Mouse (Mus musculus) liver, embryonic 11.5 days (tissue): ENCODE measurements at regions not wholly inside any gene's neighbourhood (a gene's known extent, or its start where the extent isn't known, plus 50 kb on each side); places are given as distances from the start of the nearest gene placed in this dataset.
A peak's percentile ranks its signal among the peaks of the same experiment; 100 is the strongest.

Source experiments
- ATAC-seq: fragments of 200-750 bp; cut with Nextera tagmentation; replicated peaks from 2 replicates; pipeline ENCODE4 v1.8.0; 2017; ENCODE audit warnings: moderate number of reproducible peaks, mild to moderate bottlenecking, moderate TSS enrichment, moderate library complexity; ENCODE audit not compliant: low FRiP score
- DNase-seq: peaks from one replicate; pipeline ENCODE4 v3.0.0-alpha.2; 2017; ENCODE audit warnings: low spot score
- H3K27ac ChIP-seq: fragments of 300-500 bp; sonication (generic); 2 replicates; pipeline ENCODE4 v1.5.1; 2014; ENCODE audit warnings: mild to moderate bottlenecking, low read depth, low read length, control low read depth
- H3K27me3 ChIP-seq: fragments of 300-500 bp; sonication (generic); replicated peaks from 2 replicates; pipeline ENCODE4 v1.6.1; 2014; ENCODE audit warnings: low read length, mixed read lengths; ENCODE audit not compliant: control insufficient read depth, insufficient read depth
- H3K36me3 ChIP-seq: fragments of 300-500 bp; sonication (generic); 2 replicates; pipeline ENCODE4 v1.6.1; 2014; ENCODE audit warnings: mild to moderate bottlenecking, low read length, moderate library complexity, mixed read lengths; ENCODE audit not compliant: control insufficient read depth, insufficient read depth
- H3K4me1 ChIP-seq: fragments of 300-500 bp; sonication (generic); replicated peaks from 2 replicates; pipeline ENCODE4 v1.6.1; 2014; ENCODE audit warnings: low read length, mixed read lengths; ENCODE audit not compliant: control insufficient read depth, insufficient read depth
- H3K4me2 ChIP-seq: fragments of 300-500 bp; sonication (generic); 2 replicates; pipeline ENCODE4 v1.6.1; 2014; ENCODE audit warnings: mild to moderate bottlenecking, control low read depth, moderate library complexity
- H3K4me3 ChIP-seq: fragments of 300-500 bp; sonication (generic); 2 replicates; pipeline ENCODE4 v1.5.1; 2014; ENCODE audit warnings: low read depth, low read length, control low read depth
- H3K9ac ChIP-seq: fragments of 300-500 bp; sonication (generic); 2 replicates; pipeline ENCODE4 v1.6.1; 2014; ENCODE audit warnings: low read depth, low read length, control low read depth
- H3K9me3 ChIP-seq: fragments of 300-500 bp; sonication (generic); 2 replicates; pipeline ENCODE4 v1.6.1; 2016; ENCODE audit warnings: low read length, inconsistent platforms, mixed read lengths; ENCODE audit not compliant: control insufficient read depth
- WGBS: fragments of 180-500 bp; shearing (Covaris S2); extraction: QIAGEN DNeasy Blood & Tissue Kit; methylation state at CpG from one replicate; pipeline ENCODE4 v1.1.7; 2014; 5-methylcytosine and 5-hydroxymethylcytosine counted together

DNA sequence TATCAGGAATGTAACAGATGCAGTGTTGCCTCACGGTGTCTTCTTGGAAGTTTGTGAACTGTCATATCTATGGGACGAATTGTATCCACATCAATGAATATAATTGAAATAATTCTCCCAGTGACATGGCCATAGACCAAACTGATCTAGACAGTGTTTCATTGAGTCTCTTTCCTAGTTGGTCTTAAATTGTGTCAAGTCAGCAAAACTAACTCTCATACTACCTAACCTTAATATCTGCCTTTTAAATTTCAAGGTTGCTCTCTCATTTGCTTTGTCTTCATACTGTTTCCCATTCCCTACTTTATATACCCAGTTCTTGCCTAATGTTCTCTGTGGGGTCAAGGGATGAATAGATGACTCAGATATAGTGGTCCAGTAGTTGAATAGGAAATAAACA is 397.9 kb upstream of the Gm765 start:
- ATAC-seq, result no peak
- WGBS, result 92% methylated on average over 2 of the region's 2 CpGs
- H3K4me2 ChIP-seq, result no peak overlapping the region

DNA sequence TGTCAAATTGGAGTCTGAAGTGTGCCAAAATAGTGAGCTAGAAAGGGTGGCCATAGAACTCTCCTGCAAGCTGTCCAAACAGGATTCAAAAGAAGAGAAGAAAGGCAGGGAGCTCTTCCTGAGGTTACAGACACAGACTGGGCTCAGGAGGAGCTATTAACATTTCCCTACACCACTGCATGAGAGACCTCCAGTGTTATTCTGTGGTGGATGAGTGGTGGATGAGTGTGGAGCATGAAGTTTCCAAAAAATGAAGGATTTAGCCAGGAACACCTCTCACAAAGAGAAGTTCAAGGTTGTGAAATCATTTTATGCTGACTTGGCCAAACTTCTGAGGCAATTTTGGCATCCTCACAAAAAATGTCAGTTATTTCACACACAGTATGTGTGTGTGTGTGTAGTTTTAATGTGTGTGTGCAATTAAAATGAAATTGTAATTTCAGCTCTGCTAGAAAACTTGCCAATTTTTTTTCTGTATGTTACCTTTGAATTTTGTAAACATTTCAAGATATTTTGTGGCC is 388.5 kb upstream of the Gm765 start:
- H3K27ac ChIP-seq, result no peak overlapping the region
- H3K4me3 ChIP-seq, result no peak overlapping the region
- H3K9me3 ChIP-seq, result no peaks in the 10 kb centered on the region
- ATAC-seq (no peak), DNase-seq (no peak)
- no peak overlapping the region for H3K9ac ChIP-seq
- H3K36me3 ChIP-seq, result no peaks in the 10 kb centered on the region
- H3K27me3 ChIP-seq, result no peaks in the 10 kb centered on the region
- no peak overlapping the region for H3K4me2 ChIP-seq
- H3K4me1 ChIP-seq, result no peaks in the 10 kb centered on the region

More for the DNA sequence above, 397.9 kb upstream of the Gm765 start:
- Histone ChIP-seq H3K9me3 (no peaks in the 10 kb centered on the region), H3K27me3 (no peaks in the 10 kb centered on the region), H3K27ac (no peak overlapping the region), H3K9ac (no peak overlapping the region), H3K4me3 (no peak overlapping the region), H3K4me1 (no peaks in the 10 kb centered on the region), H3K36me3 (no peaks in the 10 kb centered on the region)
- no peak for DNase-seq

DNA sequence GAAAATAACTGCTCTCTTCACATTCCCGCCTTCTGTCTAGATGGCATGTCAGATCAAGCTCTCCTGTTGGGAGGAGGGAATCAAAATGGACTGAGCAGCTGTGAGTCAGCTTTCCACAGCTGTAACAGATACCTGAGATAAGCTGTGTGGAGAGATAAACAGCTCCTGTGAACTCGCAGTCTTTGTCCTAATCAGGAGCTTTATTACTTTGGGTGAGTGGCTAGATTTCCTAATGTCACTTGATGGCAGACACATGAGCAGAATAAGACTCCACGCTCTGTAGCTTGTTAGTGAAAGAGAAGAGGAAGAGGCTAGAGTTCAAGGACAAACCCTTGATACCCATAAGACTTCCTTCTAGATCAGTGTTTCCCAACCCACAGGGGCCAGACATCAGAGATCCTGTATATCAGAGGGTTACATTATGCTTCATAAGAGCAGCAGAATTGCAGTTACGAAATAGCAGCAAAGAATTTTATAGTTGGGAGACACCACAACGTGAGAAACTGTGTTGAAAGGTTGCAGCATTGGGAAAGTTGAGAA is 384.1 kb upstream of the Gm765 start:
- DNase-seq (no peak), ATAC-seq (no peak)
- Histone ChIP-seq H3K4me1 (no peaks in the 10 kb centered on the region), H3K9ac (no peak overlapping the region), H3K27ac (no peak overlapping the region), H3K27me3 (no peaks in the 10 kb centered on the region), H3K9me3 (no peaks in the 10 kb centered on the region), H3K4me3 (no peak overlapping the region), H3K36me3 (no peaks in the 10 kb centered on the region), H3K4me2 (no peak overlapping the region)
- 53% methylated on average over 5 of the region's 5 CpGs for WGBS

DNA sequence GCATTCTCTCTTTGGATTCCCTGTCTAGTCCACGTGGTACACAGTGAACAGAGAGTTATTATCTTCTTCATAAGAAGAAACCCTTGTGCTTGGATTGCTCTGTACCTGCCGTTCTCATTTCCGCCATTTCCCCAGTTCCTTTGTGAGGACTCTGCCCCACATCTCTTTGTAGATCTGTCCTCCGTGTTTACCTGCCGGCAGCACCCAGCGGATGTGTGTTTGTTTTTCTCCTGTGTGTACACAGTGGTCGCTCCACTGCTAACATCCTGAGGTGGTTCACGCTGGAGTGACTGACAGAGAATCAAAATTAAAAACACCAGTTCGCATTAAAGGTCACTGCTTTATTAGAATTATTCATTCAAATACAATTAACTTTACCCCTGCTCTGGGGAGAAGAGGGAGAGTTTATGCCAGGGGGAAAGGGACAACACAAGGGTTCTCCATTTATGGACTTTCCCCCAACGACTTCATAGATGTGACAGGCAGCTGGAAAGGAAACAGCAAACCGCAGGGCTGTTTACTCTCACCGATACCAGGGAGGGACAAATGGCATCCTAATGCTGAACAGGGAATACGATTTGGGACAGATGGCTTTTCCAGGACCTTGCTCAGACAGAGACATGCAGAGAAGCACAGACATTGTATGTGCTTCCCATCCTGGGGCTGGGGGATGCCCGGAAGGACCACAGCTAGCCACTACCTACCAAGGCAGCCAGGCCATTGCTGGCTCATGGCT is 362.5 kb upstream of the Gm765 start:
- ATAC-seq (peak; percentile 70; the same call in 1 of the 2 replicates), DNase-seq (no peak)
- 66% methylated on average over 14 of the region's 14 CpGs for whole genome bisulfite sequencing
- Histone ChIP-seq H3K4me2 (no peak overlapping the region), H3K4me1 (no peaks in the 10 kb centered on the region), H3K27ac (0 out of 2 replicates have a peak overlapping the region, but pooled peaks have one; percentile 13), H3K9ac (no peak overlapping the region), H3K9me3 (no peaks in the 10 kb centered on the region), H3K36me3 (no peaks in the 10 kb centered on the region), H3K27me3 (no peaks in the 10 kb centered on the region), H3K4me3 (no peak overlapping the region)

DNA sequence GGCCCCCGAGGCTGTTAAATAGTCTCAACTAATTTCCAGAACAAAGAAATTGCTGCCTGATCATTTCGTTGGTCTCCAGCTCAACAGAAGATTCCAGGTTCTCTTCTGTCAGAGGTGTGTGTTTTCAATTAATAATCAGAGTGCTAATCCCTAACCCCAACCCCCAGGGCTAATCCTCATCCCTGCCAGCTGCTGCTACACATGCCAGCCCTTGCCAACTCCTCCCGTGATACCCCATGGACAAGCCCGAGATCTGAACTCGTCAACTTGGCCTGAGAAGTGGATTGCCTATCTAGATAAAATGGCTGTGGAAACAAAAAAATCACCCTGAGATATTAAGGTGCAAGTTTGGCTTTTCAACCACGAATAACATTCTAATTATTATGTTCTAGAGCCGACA is 355.0 kb upstream of the Gm765 start:
- no peak overlapping the region for H3K27ac ChIP-seq
- ATAC-seq, result no peak

DNA sequence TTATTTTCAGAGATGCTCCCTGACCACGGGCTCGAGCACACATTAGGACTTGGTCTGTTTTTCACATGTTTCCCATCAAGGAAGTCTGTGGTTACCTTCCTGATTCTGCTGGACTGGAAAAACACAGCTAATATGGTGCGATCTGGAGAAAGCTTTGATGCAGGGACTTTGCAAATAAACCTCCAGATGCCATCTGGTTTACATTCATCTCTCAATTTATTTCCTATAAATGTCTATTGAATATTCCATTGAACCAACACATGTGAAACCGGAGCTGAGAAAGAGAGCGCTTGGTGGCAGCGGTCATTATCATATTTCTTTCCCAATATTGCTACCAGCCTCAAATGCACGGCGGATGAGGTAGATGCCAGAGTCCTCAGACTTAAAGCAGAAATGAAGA is 350.9 kb upstream of the Gm765 start:
- H3K4me1 ChIP-seq, result no peaks in the 10 kb centered on the region
- ATAC-seq (no peak), DNase-seq (no peak)
- H3K9ac ChIP-seq, result no peak overlapping the region
- H3K27ac ChIP-seq, result no peak overlapping the region
- H3K4me3 ChIP-seq, result no peak overlapping the region
- no peak overlapping the region for H3K4me2 ChIP-seq
- H3K9me3 ChIP-seq, result no peaks in the 10 kb centered on the region
- WGBS, result 86% methylated on average over 8 of the region's 8 CpGs
- H3K27me3 ChIP-seq, result no peaks in the 10 kb centered on the region
- no peaks in the 10 kb centered on the region for H3K36me3 ChIP-seq

More for the DNA sequence above, 355.0 kb upstream of the Gm765 start:
- no peak overlapping the region for H3K4me3 ChIP-seq
- no peaks in the 10 kb centered on the region for H3K36me3 ChIP-seq
- no peaks in the 10 kb centered on the region for H3K9me3 ChIP-seq
- no peak overlapping the region for H3K9ac ChIP-seq
- H3K4me2 ChIP-seq, result no peak overlapping the region
- DNase-seq, result no peak
- H3K4me1 ChIP-seq, result no peaks in the 10 kb centered on the region
- H3K27me3 ChIP-seq, result no peaks in the 10 kb centered on the region
- WGBS, result 82% methylated on average over 7 of the region's 7 CpGs

DNA sequence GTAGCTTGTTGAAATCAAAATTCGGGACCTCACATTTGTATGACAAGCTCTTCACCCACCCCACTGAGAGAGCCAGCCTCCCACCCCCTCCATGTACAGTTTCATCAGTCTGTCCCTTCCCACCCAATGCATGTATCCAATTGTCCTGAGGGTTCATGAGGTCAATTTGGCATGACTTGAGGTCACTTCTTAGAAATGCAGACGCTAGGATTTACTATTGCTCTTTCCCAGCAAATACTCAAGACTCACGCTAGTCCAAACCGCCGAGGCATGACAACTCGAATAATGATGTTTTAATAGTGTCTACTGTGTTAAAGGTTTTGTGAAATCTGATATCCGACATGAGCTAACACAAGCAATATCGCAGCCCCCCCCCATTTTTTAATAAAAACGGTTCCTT is 347.6 kb upstream of the Gm765 start:
- Histone ChIP-seq H3K36me3 (no peaks in the 10 kb centered on the region), H3K27ac (no peak overlapping the region), H3K4me2 (no peak overlapping the region), H3K4me3 (no peak overlapping the region), H3K27me3 (no peaks in the 10 kb centered on the region), H3K9ac (no peak overlapping the region), H3K9me3 (no peaks in the 10 kb centered on the region), H3K4me1 (no peaks in the 10 kb centered on the region)
- DNase-seq (no peak), ATAC-seq (no peak)
- WGBS, result 84% methylated on average over 9 of the region's 9 CpGs

DNA sequence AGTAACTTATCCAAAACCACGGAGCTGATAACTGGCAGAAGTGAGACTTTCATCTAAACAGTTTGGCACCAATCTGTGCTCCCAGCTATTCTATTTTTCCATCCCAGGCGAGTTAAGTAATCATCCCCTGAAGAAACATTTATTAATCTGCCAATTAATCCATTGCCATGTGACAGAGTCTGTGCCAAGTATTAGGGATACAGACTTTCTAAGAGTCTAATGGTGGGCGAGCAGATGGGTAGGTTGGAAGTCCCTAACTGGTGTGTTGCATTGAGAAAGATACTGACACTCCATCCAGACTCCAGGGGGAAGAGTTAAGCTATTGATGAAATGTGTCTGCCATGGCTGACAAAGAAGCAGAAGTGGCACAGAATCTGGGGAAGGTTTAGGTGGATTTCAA is 346.8 kb upstream of the Gm765 start:
- Histone ChIP-seq H3K27me3 (no peaks in the 10 kb centered on the region), H3K9ac (no peak overlapping the region), H3K4me1 (no peaks in the 10 kb centered on the region), H3K9me3 (no peaks in the 10 kb centered on the region), H3K27ac (no peak overlapping the region), H3K4me3 (no peak overlapping the region), H3K4me2 (no peak overlapping the region), H3K36me3 (no peaks in the 10 kb centered on the region)
- DNase-seq, result no peak
- WGBS, result 68% methylated on average over 3 of the region's 3 CpGs
- no peak for ATAC-seq

DNA sequence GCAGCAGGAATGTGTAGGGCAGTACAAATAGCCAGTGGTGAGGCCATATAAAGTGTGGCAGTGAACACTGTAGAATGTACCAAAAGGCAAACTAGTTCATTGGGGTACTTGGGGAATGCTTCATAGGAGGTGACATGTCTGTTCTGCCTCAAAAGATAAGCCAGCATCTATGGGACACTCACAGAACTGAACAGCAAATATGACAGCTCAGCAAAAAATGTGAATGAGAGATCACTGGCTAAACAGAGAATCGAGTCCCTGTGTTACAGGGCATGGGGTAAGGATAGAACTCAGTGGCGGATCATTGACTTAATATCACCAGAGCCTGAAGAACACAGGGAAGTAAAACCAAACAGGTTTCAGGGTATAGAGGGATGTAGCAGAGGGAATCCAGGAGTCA is 346.1 kb upstream of the Gm765 start:
- no peak overlapping the region for H3K9ac ChIP-seq
- 72% methylated on average over 2 of the region's 2 CpGs for WGBS

More for the DNA sequence above, 346.1 kb upstream of the Gm765 start:
- H3K4me1 ChIP-seq, result no peaks in the 10 kb centered on the region
- H3K27me3 ChIP-seq, result no peaks in the 10 kb centered on the region
- no peak overlapping the region for H3K27ac ChIP-seq
- DNase-seq (no peak), ATAC-seq (no peak)
- no peak overlapping the region for H3K4me2 ChIP-seq
- H3K4me3 ChIP-seq, result no peak overlapping the region
- H3K36me3 ChIP-seq, result no peaks in the 10 kb centered on the region
- no peaks in the 10 kb centered on the region for H3K9me3 ChIP-seq
